ENCODE assay signal across 8 mouse cellular contexts in the genomic region with DNA sequence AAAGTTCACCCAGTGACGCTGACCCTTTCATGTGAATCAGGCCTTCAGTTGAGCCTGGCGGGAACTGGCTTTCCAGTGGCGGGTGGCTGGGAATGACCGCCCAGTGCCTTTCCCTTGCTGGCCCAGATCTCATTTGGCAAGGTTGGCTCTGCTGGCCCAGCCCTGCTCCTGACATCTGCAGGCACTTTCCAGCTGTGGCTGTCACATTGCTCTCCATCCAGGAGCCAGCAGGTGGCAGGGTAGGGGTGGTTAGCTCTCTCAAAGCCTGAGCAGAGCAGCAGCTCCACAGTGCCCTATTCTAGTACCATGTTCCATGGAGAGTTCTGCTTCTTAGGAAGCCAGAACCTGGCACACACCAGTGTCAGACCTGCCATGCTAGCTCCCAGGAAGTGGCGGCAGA. TPM values are rescaled to one million over a fixed set of nuclear protein-coding genes. Genes with fewer than 3 reads are reported as not detected.
DNase-seq lines count a peak whose midpoint lies in the region; ATAC-seq and TF ChIP-seq lines count a peak whose summit lies in the region.

No protein-coding gene starts in this region.

- TF ChIP-seq RAD21 in MEL (IDR thresholded peaks at IDR 0.05; ENCODE audit: low read depth, low read length): peak; percentile 38

- H3K27ac ChIP-seq in MEL (ENCODE audit: control insufficient read depth, low read depth, low read length): no peak overlapping the region
- H3K27ac ChIP-seq in hindbrain, embryonic 12.5 days: no peak overlapping the region

- peak overlapping the region; percentile 3; the same call in 1 of the 2 replicates for H3K4me2 ChIP-seq in hindbrain, embryonic 12.5 days (replicated peaks)

- peaks cover 2 to 13% of the 10 kb centered on the region in 2 experiments for H3K36me3 ChIP-seq in MEL (ENCODE audit: control insufficient read depth in 1 of 2, insufficient read depth in 2 of 2, low read length in 2 of 2)
- H3K36me3 ChIP-seq in hindbrain, embryonic 12.5 days: no peaks in the 10 kb centered on the region

- WGBS in hindbrain, embryonic 12.5 days: 44% methylated on average over 5 of the region's 5 CpGs

- no peak for TF ChIP-seq EP300 in MEL (IDR thresholded peaks at IDR 0.05; ENCODE audit: low read depth in 1 of 2, low read length in 2 of 2)

- TF ChIP-seq CTCF in MEL (IDR thresholded peaks at IDR 0.05 in 2 of 3, conservative IDR thresholded peaks at IDR 0.05 in 1 of 3; ENCODE audit: control insufficient read depth in 1 of 3, insufficient read depth in 1 of 3, low read depth in 2 of 3, low read length in 3 of 3, poor library complexity in 1 of 3, severe bottlenecking in 1 of 3): peak; percentile 34 to 72 (median 71)

- H3K4me3 ChIP-seq in MEL (ENCODE audit: control insufficient read depth in 1 of 2, insufficient read depth in 1 of 2, low read depth in 2 of 2, low read length in 2 of 2): no peak overlapping the region
- H3K4me3 ChIP-seq in hindbrain, embryonic 12.5 days: no peak overlapping the region

- peaks cover 76% of the 10 kb centered on the region for H3K79me2 ChIP-seq in MEL (ENCODE audit: control insufficient read depth, insufficient read depth, low read length, poor library complexity)

- H3K9me3 ChIP-seq in MEL (replicated peaks; ENCODE audit: insufficient read depth, low read length): no peaks in the 10 kb centered on the region
- no peaks in the 10 kb centered on the region for H3K9me3 ChIP-seq in hindbrain, embryonic 12.5 days (replicated peaks)

- no peak overlapping the region for H3K9ac ChIP-seq in MEL (ENCODE audit: control insufficient read depth, low read depth, low read length, poor library complexity, severe bottlenecking)
- H3K9ac ChIP-seq in hindbrain, embryonic 12.5 days: no peak overlapping the region

- no peak for ATAC-seq in hindbrain, embryonic 12.5 days (ENCODE audit: low FRiP score)

- H3K27me3 ChIP-seq in MEL (ENCODE audit: control insufficient read depth in 1 of 2, insufficient read depth in 2 of 2, low read length in 2 of 2): no peaks in the 10 kb centered on the region
- no peaks in the 10 kb centered on the region for H3K27me3 ChIP-seq in hindbrain, embryonic 12.5 days

- TF ChIP-seq POLR2A in MEL (IDR thresholded peaks at IDR 0.05; ENCODE audit: control insufficient read depth in 1 of 2, insufficient read depth in 1 of 2, low read depth in 1 of 2, low read length in 2 of 2, poor library complexity in 1 of 2): no peak

- H3K4me1 ChIP-seq in MEL (ENCODE audit: control insufficient read depth in 1 of 2, insufficient read depth in 2 of 2, low read length in 2 of 2): peaks cover 6 to 33% of the 10 kb centered on the region in 2 experiments
- peaks cover 42% of the 10 kb centered on the region for H3K4me1 ChIP-seq in hindbrain, embryonic 12.5 days

- DNase-seq in MEL (ENCODE audit: low read depth, low spot score): peak; percentile 74
- peak; percentile 64 for DNase-seq in cerebellum, adult 9-10 months
- peak; percentile 27 to 50 for DNase-seq in frontal cortex, postnatal 25 days (ENCODE audit: low spot score in 2 of 2)
- DNase-seq in layer of hippocampus, postnatal 14 days (ENCODE audit: low spot score in 2 of 2): peak; percentile 40 to 57
- DNase-seq in lung, postnatal 25 days (ENCODE audit: low spot score): peak; percentile 83
- peak; percentile 57 for DNase-seq in retina, postnatal 1 day
- peak; percentile 60 for DNase-seq in urinary bladder, postnatal 25 days (ENCODE audit: low spot score)

TF ChIP-seq in MEL, 35 proteins besides CTCF, POLR2A, EP300 and RAD21:
- TF ChIP-seq TAL1 (IDR thresholded peaks at IDR 0.05; ENCODE audit: low read length) (no peak), MAX (IDR thresholded peaks at IDR 0.05; ENCODE audit: low read length) (peak; percentile 37; the same call in 1 of the 2 replicates), POLR2AphosphoS2 (IDR thresholded peaks at IDR 0.05; ENCODE audit: low read length) (no peak), CHD1 (IDR thresholded peaks at IDR 0.05; ENCODE audit: low read depth, low read length) (no peak), MAZ (IDR thresholded peaks at IDR 0.05; ENCODE audit: low read depth, low read length) (no peak), GATA1 (IDR thresholded peaks at IDR 0.05; ENCODE audit: low read depth, low read length) (no peak), E2F4 (IDR thresholded peaks at IDR 0.05; ENCODE audit: borderline replicate concordance, low read depth, low read length) (no peak), MXI1 (IDR thresholded peaks at IDR 0.05; ENCODE audit: low read depth, low read length) (peak; percentile 77), TBP (IDR thresholded peaks at IDR 0.05; ENCODE audit: low read depth, low read length) (no peak), SMC3 (IDR thresholded peaks at IDR 0.05; ENCODE audit: low read depth, low read length) (peak; percentile 52), SIN3A (IDR thresholded peaks at IDR 0.05; ENCODE audit: low read length) (peak; percentile 83), ZNF384 (IDR thresholded peaks at IDR 0.05; ENCODE audit: low read depth, low read length) (no peak), ZC3H11A (IDR thresholded peaks at IDR 0.05; ENCODE audit: low read depth, low read length) (peak; percentile 19; the same call in 1 of the 2 replicates)

RNA-seq across cellular contexts. Expression of a gene that starts 2.7 kb away (rescaled TPM):
- 14.7 and 15.0 TPM in 2 replicates for total RNA-seq in MEL (2012; rRNA removed)
- polyA plus RNA-seq in MEL (2012; ENCODE audit: insufficient read depth in 1 of 2, insufficient read length in 2 of 2, low read depth in 1 of 2, low replicate concordance in 2 of 2, missing spikeins in 1 of 2): 10 to 100 TPM in 1 of 2 experiments, not detected in 1; 70.6 TPM
- 25.9 and 27.4 TPM in 2 replicates for polyA plus RNA-seq in hindbrain, embryonic 12.5 days (2016; fragmentation: Nextera tagmentation; extraction: Ambion mirVana)
- total RNA-seq in layer of hippocampus, postnatal 14 days (2021): 10 to 100 TPM; 60.6 to 62.2 TPM

RNA-seq across cellular contexts. Expression of a gene that starts 15.7 kb away (rescaled TPM):
- total RNA-seq in MEL (2012; rRNA removed): 29.6 and 32.7 TPM in 2 replicates
- polyA plus RNA-seq in MEL (2012; ENCODE audit: insufficient read depth in 1 of 2, insufficient read length in 2 of 2, low read depth in 1 of 2, low replicate concordance in 2 of 2, missing spikeins in 1 of 2): 100 to 1,000 TPM in 1 of 2 experiments, 10 to 100 TPM in 1; 54.5 to 260 TPM
- polyA plus RNA-seq in hindbrain, embryonic 12.5 days (2016; fragmentation: Nextera tagmentation; extraction: Ambion mirVana): 101 TPM in 2 replicates
- 100 to 1,000 TPM; 137 to 144 TPM for total RNA-seq in layer of hippocampus, postnatal 14 days (2021)

RNA-seq across cellular contexts. Expression of a gene that starts 40.3 kb away (rescaled TPM):
- total RNA-seq in MEL (2012; rRNA removed): 50.4 and 52.0 TPM in 2 replicates
- polyA plus RNA-seq in MEL (2012; ENCODE audit: insufficient read depth in 1 of 2, insufficient read length in 2 of 2, low read depth in 1 of 2, low replicate concordance in 2 of 2, missing spikeins in 1 of 2): 100 to 1,000 TPM in 1 of 2 experiments, not detected in 1; 210 TPM
- 65.3 and 71.8 TPM in 2 replicates for polyA plus RNA-seq in hindbrain, embryonic 12.5 days (2016; fragmentation: Nextera tagmentation; extraction: Ambion mirVana)
- 10 to 100 TPM; 41.0 to 45.9 TPM for total RNA-seq in layer of hippocampus, postnatal 14 days (2021)

RNA-seq across cellular contexts. Expression of a gene that starts 40.7 kb away (rescaled TPM):
- total RNA-seq in MEL (2012; rRNA removed): 79.8 and 86.9 TPM in 2 replicates
- 100 to 1,000 TPM in 1 of 2 experiments, not detected in 1; 217 TPM for polyA plus RNA-seq in MEL (2012; ENCODE audit: insufficient read depth in 1 of 2, insufficient read length in 2 of 2, low read depth in 1 of 2, low replicate concordance in 2 of 2, missing spikeins in 1 of 2)
- polyA plus RNA-seq in hindbrain, embryonic 12.5 days (2016; fragmentation: Nextera tagmentation; extraction: Ambion mirVana): 139 TPM in 2 replicates
- 10 to 100 TPM; 57.1 to 57.8 TPM for total RNA-seq in layer of hippocampus, postnatal 14 days (2021)

RNA-seq across cellular contexts. Expression of a gene that starts 47.3 kb away (rescaled TPM):
- 0.42 and 0.59 TPM in 2 replicates for total RNA-seq in MEL (2012; rRNA removed)
- polyA plus RNA-seq in MEL (2012; ENCODE audit: insufficient read depth in 1 of 2, insufficient read length in 2 of 2, low read depth in 1 of 2, low replicate concordance in 2 of 2, missing spikeins in 1 of 2): 1 to 10 TPM in 1 of 2 experiments, not detected in 1; 1.1 TPM
- polyA plus RNA-seq in hindbrain, embryonic 12.5 days (2016; fragmentation: Nextera tagmentation; extraction: Ambion mirVana): not detected in 2 replicates
- total RNA-seq in layer of hippocampus, postnatal 14 days (2021): 1 to 10 TPM; 2.4 to 2.9 TPM
